Mouse (Mus musculus) erythroblast, embryonic 14.5 days (primary cell): ENCODE measurements at regions not wholly inside any gene's neighbourhood (a gene's known extent, or its start where the extent isn't known, plus 50 kb on each side); places are given as distances from the start of the nearest gene placed in this dataset.

Source experiments
- GATA1 ChIP-seq: IDR thresholded peaks from 2 replicates; pipeline ENCODE4 v1.6.1; 2012; ENCODE audit warnings: low read length, inconsistent platforms, mixed read lengths
- TAL1 ChIP-seq: IDR thresholded peaks from 3 replicates; pipeline ENCODE4 v1.6.1; 2012; ENCODE audit warnings: low read length, inconsistent platforms, mixed read lengths

- no peak for TF ChIP-seq GATA1
- no peak for TF ChIP-seq TAL1
Observed at GRCm38 (mm10) chr3:15008501-15008900, 122.4 kb downstream of the Car2 start.
